In the genomic region with DNA sequence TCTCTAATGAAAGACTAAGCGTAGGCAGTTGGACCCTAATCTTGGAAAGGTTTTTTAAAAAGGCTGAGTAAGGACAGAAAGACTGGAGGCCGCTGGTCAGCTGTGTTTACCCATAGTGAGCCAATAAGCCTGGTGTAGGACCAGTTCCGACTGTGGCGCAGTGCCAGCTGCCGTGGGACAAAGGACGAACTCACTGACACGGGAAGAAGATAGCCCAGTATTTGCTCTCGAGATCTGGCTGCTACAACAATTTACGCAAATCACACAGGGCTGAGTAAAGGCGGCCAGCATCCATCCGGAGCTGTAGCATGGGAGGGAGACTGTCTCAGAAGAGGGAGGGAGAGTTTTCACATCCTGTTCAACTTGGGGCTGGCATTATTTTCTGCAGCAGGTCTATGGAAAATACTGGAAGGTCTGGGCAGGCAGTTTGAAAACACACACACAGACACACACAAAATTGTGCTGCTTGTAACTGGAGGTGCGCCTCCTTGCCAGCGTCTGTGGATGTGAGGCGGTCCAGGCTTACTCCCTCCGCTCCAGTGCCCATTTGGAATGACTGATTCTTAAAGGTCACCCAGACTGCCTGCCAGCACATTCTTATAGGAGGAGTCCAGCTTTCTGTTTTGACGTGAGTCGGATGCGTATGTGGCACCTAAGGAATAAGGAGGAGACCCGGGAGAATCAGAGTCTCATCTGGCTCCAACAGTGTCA, we compare ENCODE assay signal across 8 mouse cellular contexts.
DNase-seq lines count a peak whose midpoint lies in the region; ATAC-seq and TF ChIP-seq lines count a peak whose summit lies in the region.

No protein-coding gene starts in this region.

- intact Hi-C loops in gastrocnemius, postnatal 36 days (cut with DNase I), result no loop called here

- H3K9me3 ChIP-seq in forebrain, embryonic 13.5 days (replicated peaks), result no peaks in the 10 kb centered on the region
- H3K9me3 ChIP-seq in forebrain, embryonic 11.5 days (ENCODE audit: control insufficient read depth, low read length), result no peaks in the 10 kb centered on the region
- H3K9me3 ChIP-seq in lung, postnatal 0 days (ENCODE audit: low read length), result no peaks in the 10 kb centered on the region

- no peak for TF ChIP-seq CTCF in brain, embryonic 14.5 days (IDR thresholded peaks at IDR 0.05; ENCODE audit: borderline replicate concordance, extremely low read depth, insufficient read depth, insufficient read length)
- no peak for TF ChIP-seq CTCF in lung, postnatal 0 days (IDR thresholded peaks at IDR 0.05)

- H3K4me3 ChIP-seq in forebrain, embryonic 13.5 days, result no peak overlapping the region
- H3K4me3 ChIP-seq in forebrain, embryonic 11.5 days (ENCODE audit: low read depth, low read length), result no peak overlapping the region
- H3K4me3 ChIP-seq in lung, postnatal 0 days (ENCODE audit: low read depth, low read length), result no peak overlapping the region

- no peak overlapping the region for H3K27ac ChIP-seq in forebrain, embryonic 13.5 days
- H3K27ac ChIP-seq in forebrain, embryonic 11.5 days (ENCODE audit: low read depth, low read length), result no peak overlapping the region
- H3K27ac ChIP-seq in lung, postnatal 0 days (ENCODE audit: low read length), result no peak overlapping the region

- 55% methylated on average over 19 of the region's 19 CpGs for WGBS in forebrain, embryonic 13.5 days
- 72% methylated on average over 19 of the region's 19 CpGs for WGBS in forebrain, embryonic 11.5 days
- 34% methylated on average over 19 of the region's 19 CpGs for WGBS in lung, postnatal 0 days

- TF ChIP-seq EP300 in lung, postnatal 0 days (IDR thresholded peaks at IDR 0.05), result no peak

- ATAC-seq in forebrain, embryonic 13.5 days, result 0 out of 2 replicates have a peak, but pooled peaks have one; percentile 45
- no peak for ATAC-seq in forebrain, embryonic 11.5 days (replicated peaks; ENCODE audit: low FRiP score)
- ATAC-seq in lung, postnatal 0 days, result peak; percentile 63
- no peak for ATAC-seq in erythroblast, adult 5-6 weeks (replicated peaks; ENCODE audit: low FRiP score, poor library complexity, severe bottlenecking)

- TF ChIP-seq POLR2A in brain, embryonic 14.5 days (IDR thresholded peaks at IDR 0.05; ENCODE audit: borderline replicate concordance, extremely low read depth, insufficient read depth, insufficient read length, poor library complexity, severe bottlenecking), result no peak

- no peak overlapping the region for H3K9ac ChIP-seq in forebrain, embryonic 13.5 days
- H3K9ac ChIP-seq in forebrain, embryonic 11.5 days (ENCODE audit: low read length), result no peak overlapping the region
- H3K9ac ChIP-seq in lung, postnatal 0 days (replicated peaks; ENCODE audit: low read depth), result no peak overlapping the region

- no peaks in the 10 kb centered on the region for H3K27me3 ChIP-seq in forebrain, embryonic 13.5 days
- H3K27me3 ChIP-seq in forebrain, embryonic 11.5 days (ENCODE audit: control insufficient read depth, insufficient read depth, low read length), result no peaks in the 10 kb centered on the region
- no peaks in the 10 kb centered on the region for H3K27me3 ChIP-seq in lung, postnatal 0 days (replicated peaks; ENCODE audit: insufficient read depth, low read length)

- 0 out of 2 replicates have a peak overlapping the region, but pooled peaks have one; percentile 7 for H3K4me2 ChIP-seq in forebrain, embryonic 13.5 days
- no peak overlapping the region for H3K4me2 ChIP-seq in forebrain, embryonic 11.5 days (ENCODE audit: low read depth, low read length, severe bottlenecking)
- no peak overlapping the region for H3K4me2 ChIP-seq in lung, postnatal 0 days (replicated peaks; ENCODE audit: low read depth, low read length)

- H3K36me3 ChIP-seq in forebrain, embryonic 13.5 days (ENCODE audit: poor library complexity, severe bottlenecking), result no peaks in the 10 kb centered on the region
- no peaks in the 10 kb centered on the region for H3K36me3 ChIP-seq in forebrain, embryonic 11.5 days (ENCODE audit: control insufficient read depth, insufficient read depth, low read length)
- no peaks in the 10 kb centered on the region for H3K36me3 ChIP-seq in lung, postnatal 0 days (ENCODE audit: insufficient read depth, low read length)

- no peak for DNase-seq in forebrain, embryonic 11.5 days (ENCODE audit: low spot score)
- peak; percentile 69 for DNase-seq in brain, embryonic 14.5 days (ENCODE audit: low read depth)
- DNase-seq in gastrocnemius, postnatal 36 days, result peak; percentile 71 to 72
- peak; percentile 81 to 86 for DNase-seq in kidney, postnatal 25 days
- peak; percentile 36 for DNase-seq in lung, postnatal 0 days (ENCODE audit: low spot score)
- DNase-seq in right cerebral cortex, postnatal 36 days (ENCODE audit: low spot score in 2 of 2), result peak; percentile 16 to 19

- 0 out of 2 replicates have a peak, but pooled peaks cover 5% of the 10 kb centered on the region for H3K4me1 ChIP-seq in forebrain, embryonic 13.5 days
- no peaks in the 10 kb centered on the region for H3K4me1 ChIP-seq in forebrain, embryonic 11.5 days (replicated peaks; ENCODE audit: control insufficient read depth, insufficient read depth, low read length)
- H3K4me1 ChIP-seq in lung, postnatal 0 days (ENCODE audit: insufficient read depth, low read depth, low read length), result no peaks in the 10 kb centered on the region

Comparison
In these comparisons a context has a peak if more than half of its experiments do, and no peak if none do; other contexts are left out.
1. ATAC-seq: peak in forebrain, embryonic 13.5 days (single experiment) and lung, postnatal 0 days (single experiment); none in forebrain, embryonic 11.5 days (single experiment) and erythroblast, adult 5-6 weeks (single experiment).